ENCODE assay signal across 8 mouse cellular contexts in genomic region chr6:126848712-126849704, GRCm38 (mm10). TPM values are rescaled to one million over a fixed set of nuclear protein-coding genes. Genes with fewer than 3 reads are reported as not detected.
A peak's percentile ranks its signal among the peaks of the same experiment; 100 is the strongest.
DNase-seq lines count a peak whose midpoint lies in the region; ATAC-seq and TF ChIP-seq lines count a peak whose summit lies in the region.

Gene Ndufa9 (minus strand): TSS chr6:126849136.

- peak within 1 kb of the TSS; percentile 83 for H3K27ac ChIP-seq in forebrain, embryonic 16.5 days (ENCODE audit: low read length)
- peak within 1 kb of the TSS; percentile 97 for H3K27ac ChIP-seq in layer of hippocampus, adult 2 months
- H3K27ac ChIP-seq in lung, embryonic 14.5 days (ENCODE audit: low read depth), result no peak within 1 kb of the TSS
- H3K27ac ChIP-seq in olfactory bulb, adult 2 months (ENCODE audit: insufficient read depth, low read depth, low read length), result peak within 1 kb of the TSS; percentile 69
- no peak within 1 kb of the TSS; the same call in 1 of the 2 replicates for H3K27ac ChIP-seq in thymus, adult 2 months (ENCODE audit: control insufficient read depth, insufficient read depth, low read length)

- H3K4me1 ChIP-seq in G1E (ENCODE audit: insufficient read depth, low read depth, low read length), result peaks cover 25% of the 10 kb centered on the region
- H3K4me1 ChIP-seq in forebrain, embryonic 16.5 days (replicated peaks; ENCODE audit: control insufficient read depth, insufficient read depth, low read length), result peaks cover 16% of the 10 kb centered on the region
- H3K4me1 ChIP-seq in lung, embryonic 14.5 days (ENCODE audit: insufficient read depth), result peaks cover 6% of the 10 kb centered on the region
- peaks cover 8% of the 10 kb centered on the region for H3K4me1 ChIP-seq in olfactory bulb, adult 2 months (ENCODE audit: control insufficient read depth, insufficient read depth, low read length)
- peaks cover 12% of the 10 kb centered on the region for H3K4me1 ChIP-seq in thymus, adult 2 months (replicated peaks; ENCODE audit: control insufficient read depth, insufficient read depth, low read length)

- H3K27me3 ChIP-seq in G1E (ENCODE audit: insufficient read depth, low read length), result no peaks in the 10 kb centered on the region; the same call in 1 of the 2 replicates
- H3K27me3 ChIP-seq in forebrain, embryonic 16.5 days (replicated peaks; ENCODE audit: control insufficient read depth, insufficient read depth, low read length), result no peaks in the 10 kb centered on the region
- H3K27me3 ChIP-seq in lung, embryonic 14.5 days (ENCODE audit: insufficient read depth, low read length), result no peaks in the 10 kb centered on the region
- no peaks in the 10 kb centered on the region for H3K27me3 ChIP-seq in thymus, adult 2 months (ENCODE audit: control insufficient read depth, insufficient read depth, low read length)

- no peak for TF ChIP-seq CTCF in G1E (IDR thresholded peaks at IDR 0.05; ENCODE audit: low read depth, low read length)
- TF ChIP-seq CTCF in layer of hippocampus, adult 2 months (conservative IDR thresholded peaks at IDR 0.05), result no peak
- no peak for TF ChIP-seq CTCF in lung, embryonic 14.5 days (IDR thresholded peaks at IDR 0.05; ENCODE audit: low read depth)
- TF ChIP-seq CTCF in olfactory bulb, adult 2 months (IDR thresholded peaks at IDR 0.05; ENCODE audit: insufficient read depth, low read depth, low read length), result no peak
- TF ChIP-seq CTCF in thymus, adult 2 months (IDR thresholded peaks at IDR 0.05; ENCODE audit: borderline replicate concordance, control insufficient read depth, extremely low read depth, insufficient read depth, low read length, poor library complexity), result peak; percentile 36; the same call in 1 of the 2 replicates

- intact Hi-C loops in heart, postnatal 36 days (cut with DNase I), result loop anchor here (2.0 to 10.0 kb wide), 2 partner anchors 90 to 256 kb away; partner anchors contain the start of genes D6Wsu163e, Rad51ap1 and Tigar

- ATAC-seq in G1E (ENCODE audit: extremely low read depth, insufficient number of reproducible peaks, low FRiP score, poor library complexity, severe bottlenecking), result peak; percentile 88
- ATAC-seq in forebrain, embryonic 16.5 days, result peak; percentile 93
- peak; percentile 91 for ATAC-seq in lung, embryonic 14.5 days (ENCODE audit: insufficient read depth)

- H3K4me2 ChIP-seq in forebrain, embryonic 16.5 days (ENCODE audit: low read length), result peak within 1 kb of the TSS; percentile 90
- peak within 1 kb of the TSS; percentile 82 for H3K4me2 ChIP-seq in lung, embryonic 14.5 days

- H3K9ac ChIP-seq in forebrain, embryonic 16.5 days (replicated peaks; ENCODE audit: low read depth, low read length), result peak within 1 kb of the TSS; percentile 79
- peak within 1 kb of the TSS; percentile 76 for H3K9ac ChIP-seq in lung, embryonic 14.5 days

- WGBS in forebrain, embryonic 16.5 days, result 4% methylated on average over 46 of the region's 46 CpGs
- 4% methylated on average over 46 of the region's 46 CpGs for WGBS in lung, embryonic 14.5 days
- WGBS in olfactory bulb, adult 2 months, result 5% methylated on average over 46 of the region's 46 CpGs
- WGBS in thymus, adult 2 months, result 9% methylated on average over 46 of the region's 46 CpGs

- DNase-seq in G1E (ENCODE audit: low spot score), result peak; percentile 83
- peak; percentile 92 to 98 for DNase-seq in cerebellum, adult 18-20 months
- DNase-seq in heart, postnatal 36 days, result peak; percentile 96 to 97
- DNase-seq in layer of hippocampus, adult 2 months (ENCODE audit: low spot score in 2 of 2), result peak; percentile 94 to 96
- peak; percentile 97 for DNase-seq in lung, embryonic 14.5 days
- peak; percentile 96 for DNase-seq in thymus, adult 2 months

- H3K36me3 ChIP-seq in G1E (replicated peaks), result peaks cover 18% of the 10 kb centered on the region
- 0 out of 2 replicates have a peak, but pooled peaks cover 5% of the 10 kb centered on the region for H3K36me3 ChIP-seq in forebrain, embryonic 16.5 days (ENCODE audit: control insufficient read depth, insufficient read depth)
- H3K36me3 ChIP-seq in lung, embryonic 14.5 days (ENCODE audit: insufficient read depth), result peaks cover 3% of the 10 kb centered on the region
- H3K36me3 ChIP-seq in thymus, adult 2 months (ENCODE audit: control insufficient read depth, insufficient read depth, low read length), result peaks cover 3% of the 10 kb centered on the region; the same call in 1 of the 2 replicates

- no peaks in the 10 kb centered on the region for H3K9me3 ChIP-seq in G1E (replicated peaks)
- H3K9me3 ChIP-seq in forebrain, embryonic 16.5 days (ENCODE audit: control insufficient read depth, low read length), result no peaks in the 10 kb centered on the region
- no peaks in the 10 kb centered on the region for H3K9me3 ChIP-seq in lung, embryonic 14.5 days (ENCODE audit: low read depth, low read length)

- H3K4me3 ChIP-seq in G1E (ENCODE audit: low read depth, low read length), result peak within 1 kb of the TSS; percentile 90
- H3K4me3 ChIP-seq in forebrain, embryonic 16.5 days (replicated peaks; ENCODE audit: low read length), result peak within 1 kb of the TSS; percentile 82
- peak within 1 kb of the TSS; percentile 83 for H3K4me3 ChIP-seq in layer of hippocampus, adult 2 months
- peak within 1 kb of the TSS; percentile 69 for H3K4me3 ChIP-seq in lung, embryonic 14.5 days (ENCODE audit: low read depth, low read length)
- H3K4me3 ChIP-seq in olfactory bulb, adult 2 months (ENCODE audit: insufficient read depth, low read depth, low read length), result peak within 1 kb of the TSS; percentile 75
- H3K4me3 ChIP-seq in thymus, adult 2 months (ENCODE audit: control insufficient read depth, insufficient read depth, low read length), result peak within 1 kb of the TSS; percentile 95

- peak; percentile 59; the same call in 1 of the 2 replicates for TF ChIP-seq POLR2A in olfactory bulb, adult 2 months (IDR thresholded peaks at IDR 0.05; ENCODE audit: insufficient read depth, low read depth, low read length)
- peak; percentile 52; the same call in 1 of the 2 replicates for TF ChIP-seq POLR2A in thymus, adult 2 months (IDR thresholded peaks at IDR 0.05; ENCODE audit: control insufficient read depth, extremely low read depth, insufficient read depth, low read length, poor library complexity)

RNA-seq across cellular contexts. Expression of gene Ndufa9, which starts in this region (rescaled TPM):
- total RNA-seq in G1E (2014; fragmentation: Nextera tagmentation) (45.5 and 58.8 TPM in 2 replicates), G1E (2017) (138 and 139 TPM in 2 replicates)
- polyA plus RNA-seq in G1E (2012), result 4.7 and 5.5 TPM in 2 replicates
- 177 and 190 TPM in 2 replicates for polyA plus RNA-seq in forebrain, embryonic 16.5 days (2015; fragmentation: Nextera tagmentation; extraction: Ambion mirVana)
- total RNA-seq in heart, postnatal 36 days (2021), result 100 to 1,000 TPM; 749 to 793 TPM
- total RNA-seq in layer of hippocampus, adult 2 months (2021), result 100 to 1,000 TPM; 141 to 155 TPM
- 182 and 196 TPM in 2 replicates for polyA plus RNA-seq in lung, embryonic 14.5 days (2014; fragmentation: Nextera tagmentation; extraction: Ambion mirVana)
- polyA plus RNA-seq in olfactory bulb, adult 2 months (2012; ENCODE audit: insufficient read depth, insufficient read length, low replicate concordance, missing spikeins), result not detected in 2 replicates
- polyA plus RNA-seq in thymus, adult 2 months (2012; rRNA removed), result 88.7 and 98.3 TPM in 2 replicates

Comparison
In these comparisons a context has a peak if more than half of its experiments do, and no peak if none do; other contexts are left out.
1. RNA of gene Ndufa9 (total RNA-seq): 749 to 793 TPM in heart, postnatal 36 days; 141 to 155 TPM in layer of hippocampus, adult 2 months and 45.5 to 139 TPM in G1E; every median in the first group is over 4 times any median in the second.
2. RNA of gene Ndufa9 (polyA plus RNA-seq): 182 to 196 TPM in lung, embryonic 14.5 days, 177 to 190 TPM in forebrain, embryonic 16.5 days, not detected in olfactory bulb, adult 2 months and 88.7 to 98.3 TPM in thymus, adult 2 months; 4.7 to 5.5 TPM in G1E; every median in the first group is over 10 times any median in the second.
3. H3K27ac ChIP-seq: peak in forebrain, embryonic 16.5 days (single experiment), layer of hippocampus, adult 2 months (single experiment) and olfactory bulb, adult 2 months (single experiment); none in lung, embryonic 14.5 days (single experiment) and thymus, adult 2 months (single experiment).
4. Peak in every context shown above with its lines, with median percentiles within 50 percentile points of each other: ATAC-seq, DNase-seq and H3K4me3 ChIP-seq.